Mouse (Mus musculus): ENCODE results near the gene Krtap4-2.

DNA sequence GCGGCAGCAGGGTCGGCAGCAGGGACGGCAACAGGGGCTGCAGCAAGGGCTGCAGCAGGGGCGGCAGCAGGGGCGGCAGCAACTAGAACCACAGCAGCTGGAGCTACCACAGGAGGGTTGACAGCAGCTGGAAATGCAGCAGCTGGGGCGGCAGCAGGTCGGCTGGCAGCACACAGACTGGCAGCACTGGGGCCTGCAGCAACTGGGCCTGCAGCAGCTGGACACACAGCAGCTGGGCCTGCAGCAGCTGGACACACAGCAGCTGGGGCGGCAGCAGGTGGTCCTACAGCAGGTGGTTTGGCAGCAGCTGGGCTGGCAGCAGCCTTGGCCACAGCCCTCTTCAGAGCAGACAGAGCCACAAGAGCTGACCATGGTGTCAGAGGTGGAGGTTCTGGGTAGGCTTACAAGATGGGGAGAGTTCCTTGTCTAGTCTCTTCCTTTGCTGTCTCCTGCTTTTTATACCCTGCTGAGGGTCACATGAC lies at the start of gene Krtap4-2:
- TF ChIP-seq MAX (IDR thresholded peaks at IDR 0.05) = no peak
- no peak for TF ChIP-seq CTCF (IDR thresholded peaks at IDR 0.05; ENCODE audit: control insufficient read depth, insufficient read depth, insufficient read length)
- TF ChIP-seq CEBPB (IDR thresholded peaks at IDR 0.05; ENCODE audit: low read depth) = no peak
- TF ChIP-seq USF1 (IDR thresholded peaks at IDR 0.05; ENCODE audit: low read depth) = no peak
- TF ChIP-seq MYOG (IDR thresholded peaks at IDR 0.05; ENCODE audit: control insufficient read depth, extremely low read depth, insufficient read length) = no peak
- TF ChIP-seq MYOD1 (IDR thresholded peaks at IDR 0.05; ENCODE audit: control insufficient read depth, insufficient read length, low read depth) = peak; percentile 85
- TF ChIP-seq FOSL1 (IDR thresholded peaks at IDR 0.05; ENCODE audit: insufficient read depth, low read length, poor library complexity, severe bottlenecking) = no peak
